Mouse (Mus musculus) lung, embryonic 16.5 days (tissue): ENCODE data around the gene Psmb7. TPM values are rescaled to one million over a fixed set of nuclear protein-coding genes. Genes with fewer than 3 reads are reported as not detected.

Experiments
- ATAC-seq: fragments of 200-750 bp; cut with Nextera tagmentation; 2 replicates; pipeline ENCODE4 v1.8.0; 2017; ENCODE audit warnings: low read depth, mild to moderate bottlenecking, moderate library complexity
- H3K27ac ChIP-seq: fragments of 300-500 bp; sonication (generic); 2 replicates; pipeline ENCODE4 v1.5.1; 2014; ENCODE audit warnings: mild to moderate bottlenecking, control low read depth, low read length
- H3K27me3 ChIP-seq: fragments of 300-500 bp; sonication (generic); 2 replicates; pipeline ENCODE4 v1.6.1; 2014; ENCODE audit warnings: low read depth, low read length, mixed read lengths; ENCODE audit not compliant: control insufficient read depth, insufficient read depth
- H3K36me3 ChIP-seq: fragments of 300-500 bp; sonication (generic); 2 replicates; pipeline ENCODE4 v1.6.1; 2014; ENCODE audit warnings: low read length; ENCODE audit not compliant: control insufficient read depth, insufficient read depth
- H3K4me1 ChIP-seq: fragments of 300-500 bp; sonication (generic); replicated peaks from 2 replicates; pipeline ENCODE4 v1.6.1; 2014; ENCODE audit warnings: low read length, mixed read lengths; ENCODE audit not compliant: control insufficient read depth, insufficient read depth
- H3K4me2 ChIP-seq: fragments of 300-500 bp; sonication (generic); 2 replicates; pipeline ENCODE4 v1.6.1; 2014; ENCODE audit warnings: low read depth, low read length, control low read depth
- H3K4me3 ChIP-seq: fragments of 300-500 bp; sonication (generic); 2 replicates; pipeline ENCODE4 v1.5.1; 2014; ENCODE audit warnings: mild to moderate bottlenecking, low read length, control low read depth
- H3K9ac ChIP-seq: fragments of 300-500 bp; sonication (generic); 2 replicates; pipeline ENCODE4 v1.6.1; 2014; ENCODE audit warnings: low read length, control low read depth
- H3K9me3 ChIP-seq: fragments of 300-500 bp; sonication (generic); 2 replicates; pipeline ENCODE4 v1.6.1; 2016; ENCODE audit warnings: low read length; ENCODE audit not compliant: control insufficient read depth
- WGBS: fragments of 180-500 bp; shearing (Covaris S2); extraction: QIAGEN DNeasy Blood & Tissue Kit; methylation state at CpG from one replicate; pipeline ENCODE4 v1.1.7; 2014; 5-methylcytosine and 5-hydroxymethylcytosine counted together
- polyA plus RNA-seq: library from polyadenylated mRNA; unstranded; fragments of >200 nt; fragmentation: Nextera tagmentation; extraction: Ambion mirVana; gene quantifications from 2 replicates; pipeline ENCODE4 v1.2.1, GENCODE M21; 2015

Psmb7 gene
- polyA plus RNA-seq, 1 experiment from 2014 or later = 238 TPM

GRCm38 (mm10) chr2:38647661-38648060 is 3.8 kb upstream of the Psmb7 start:
- Histone ChIP-seq H3K36me3 (no peaks in the 10 kb centered on the region), H3K27ac (no peak overlapping the region), H3K27me3 (no peaks in the 10 kb centered on the region), H3K9ac (no peak overlapping the region), H3K4me3 (no peak overlapping the region), H3K9me3 (no peaks in the 10 kb centered on the region), H3K4me2 (no peak overlapping the region), H3K4me1 (peaks cover 9% of the 10 kb centered on the region)
- 81% methylated on average over 7 of the region's 7 CpGs for WGBS
- ATAC-seq = no peak

GRCm38 (mm10) chr2:38647201-38647606 is 3.3 kb upstream of the Psmb7 start:
- H3K36me3 ChIP-seq = no peaks in the 10 kb centered on the region
- H3K27me3 ChIP-seq = no peaks in the 10 kb centered on the region
- no peak overlapping the region for H3K4me3 ChIP-seq
- H3K9me3 ChIP-seq = no peaks in the 10 kb centered on the region
- H3K9ac ChIP-seq = no peak overlapping the region
- no peak overlapping the region for H3K4me2 ChIP-seq
- WGBS = 62% methylated on average over 8 of the region's 8 CpGs
- ATAC-seq = no peak
- H3K27ac ChIP-seq = no peak overlapping the region
- peaks cover 12% of the 10 kb centered on the region for H3K4me1 ChIP-seq

GRCm38 (mm10) chr2:38645936-38646335 is 2.0 kb upstream of the Psmb7 start:
- Histone ChIP-seq H3K27ac (no peak overlapping the region), H3K4me3 (no peak overlapping the region), H3K36me3 (peaks cover 9% of the 10 kb centered on the region), H3K4me2 (no peak overlapping the region), H3K9ac (no peak overlapping the region), H3K27me3 (no peaks in the 10 kb centered on the region), H3K4me1 (peaks cover 12% of the 10 kb centered on the region), H3K9me3 (no peaks in the 10 kb centered on the region)
- ATAC-seq = peak; percentile 69
- WGBS = 0% methylated on average over 3 of the region's 3 CpGs

- Histone ChIP-seq H3K9me3 (no peaks in the 10 kb centered on the region), H3K27ac (no peak overlapping the region), H3K4me3 (no peak overlapping the region), H3K36me3 (peaks cover 32% of the 10 kb centered on the region), H3K9ac (no peak overlapping the region), H3K4me2 (no peak overlapping the region), H3K4me1 (peaks cover 12% of the 10 kb centered on the region), H3K27me3 (no peaks in the 10 kb centered on the region)
- WGBS = 84% methylated on average over 1 of the region's 1 CpGs
- no peak for ATAC-seq
Observed at GRCm38 (mm10) chr2:38641761-38642160, 2.1 kb downstream of the Psmb7 start.

GRCm38 (mm10) chr2:38637716-38638267 is 6.1 kb downstream of the Psmb7 start:
- Histone ChIP-seq H3K9me3 (no peaks in the 10 kb centered on the region), H3K4me1 (peaks cover 4% of the 10 kb centered on the region), H3K4me2 (no peak overlapping the region), H3K27me3 (no peaks in the 10 kb centered on the region), H3K9ac (no peak overlapping the region), H3K36me3 (peaks cover 44% of the 10 kb centered on the region), H3K4me3 (no peak overlapping the region), H3K27ac (no peak overlapping the region)
- ATAC-seq = no peak
- 75% methylated on average over 4 of the region's 4 CpGs for WGBS

GRCm38 (mm10) chr2:38630574-38630973 is 13.3 kb downstream of the Psmb7 start:
- WGBS = 91% methylated on average over 2 of the region's 2 CpGs
- H3K36me3 ChIP-seq = peaks cover 48% of the 10 kb centered on the region
- no peak overlapping the region for H3K9ac ChIP-seq
- no peak for ATAC-seq
- no peak overlapping the region for H3K4me3 ChIP-seq
- H3K27me3 ChIP-seq = no peaks in the 10 kb centered on the region
- no peak overlapping the region for H3K4me2 ChIP-seq
- H3K4me1 ChIP-seq = no peaks in the 10 kb centered on the region
- no peak overlapping the region for H3K27ac ChIP-seq
- H3K9me3 ChIP-seq = no peaks in the 10 kb centered on the region

GRCm38 (mm10) chr2:38629451-38629850 is 14.4 kb downstream of the Psmb7 start:
- no peak overlapping the region for H3K4me3 ChIP-seq
- no peak overlapping the region for H3K27ac ChIP-seq
- H3K36me3 ChIP-seq = peaks cover 46% of the 10 kb centered on the region
- no peak for ATAC-seq
- no peak overlapping the region for H3K4me2 ChIP-seq
- 84% methylated on average over 3 of the region's 3 CpGs for WGBS
- H3K9ac ChIP-seq = no peak overlapping the region
- H3K4me1 ChIP-seq = no peaks in the 10 kb centered on the region
- H3K27me3 ChIP-seq = no peaks in the 10 kb centered on the region
- no peaks in the 10 kb centered on the region for H3K9me3 ChIP-seq

- Histone ChIP-seq H3K27ac (no peak overlapping the region), H3K9ac (no peak overlapping the region), H3K36me3 (peaks cover 44% of the 10 kb centered on the region), H3K4me1 (no peaks in the 10 kb centered on the region), H3K4me3 (no peak overlapping the region), H3K27me3 (no peaks in the 10 kb centered on the region), H3K4me2 (no peak overlapping the region), H3K9me3 (no peaks in the 10 kb centered on the region)
- no peak for ATAC-seq
- WGBS = 86% methylated on average over 4 of the region's 4 CpGs
Observed at GRCm38 (mm10) chr2:38628801-38629200, 15.1 kb downstream of the Psmb7 start.

GRCm38 (mm10) chr2:38623821-38624590 is 19.9 kb downstream of the Psmb7 start:
- 84% methylated on average over 8 of the region's 8 CpGs for WGBS
- ATAC-seq = no peak
- Histone ChIP-seq H3K36me3 (peaks cover 17% of the 10 kb centered on the region), H3K9me3 (no peaks in the 10 kb centered on the region), H3K4me3 (no peak overlapping the region), H3K27me3 (no peaks in the 10 kb centered on the region), H3K4me1 (no peaks in the 10 kb centered on the region), H3K4me2 (no peak overlapping the region), H3K9ac (no peak overlapping the region), H3K27ac (no peak overlapping the region)
